Mouse (Mus musculus): ENCODE results near the gene Pik3c2b. TPM values are rescaled to one million over a fixed set of nuclear protein-coding genes. Genes with fewer than 3 reads are reported as not detected.

Gene Pik3c2b
- polyA plus RNA-seq, 1 experiment from 2014 or later, result 9.1 TPM

Other genes starting within 250 kb of the Pik3c2b start
- 2.4 and 4.1 TPM in 2 replicates for gene Lrrn2, start 165.4 kb upstream of the Pik3c2b start, polyA plus RNA-seq (2014; fragmentation: Nextera tagmentation; extraction: Ambion mirVana)
- gene Mdm4, start 15.1 kb upstream of the Pik3c2b start, polyA plus RNA-seq (2014; fragmentation: Nextera tagmentation; extraction: Ambion mirVana), result 36.0 and 57.6 TPM in 2 replicates
- gene Ppp1r15b, start 85.5 kb downstream of the Pik3c2b start, polyA plus RNA-seq (2014; fragmentation: Nextera tagmentation; extraction: Ambion mirVana), result 17.9 and 49.4 TPM in 2 replicates
- gene Plekha6, start 118.5 kb downstream of the Pik3c2b start, polyA plus RNA-seq (2014; fragmentation: Nextera tagmentation; extraction: Ambion mirVana), result 3.3 and 6.1 TPM in 2 replicates

Measured in kidney, embryonic 14.5 days (tissue).